Mouse (Mus musculus) regulatory T cell (primary cell): ENCODE results near the gene Rfx7.
"Not testable (repeated sequence)": the region's sequence is repeated elsewhere in the genome, so short reads cannot be mapped to it uniquely, and the experiment has no call there.

ENCODE experiments used
- in situ Hi-C: fragments of 300-600 bp; cut with MboI, MseI; formaldehyde crosslinking; loops from one replicate; pipeline ENCODE4 v1.15.1; 2025; ENCODE audit warnings: high pct_unique_total_duplicates

Gene Rfx7

GRCm38 (mm10) chr9:72543590-72543989 is 11.6 kb downstream of the Rfx7 start:
- in situ Hi-C loops = no loop called here

GRCm38 (mm10) chr9:72558780-72559179 is 26.7 kb downstream of the Rfx7 start:
- in situ Hi-C loops = no loop called here

- in situ Hi-C loops = no loop called here
These were observed 28.3 kb downstream of the Rfx7 start for GRCm38 (mm10) chr9:72560316-72560715.

- in situ Hi-C loops = no loop called here
These were observed 31.2 kb downstream of the Rfx7 start for GRCm38 (mm10) chr9:72563277-72563676.

GRCm38 (mm10) chr9:72567116-72567515 is 35.1 kb downstream of the Rfx7 start:
- in situ Hi-C loops = no loop called here

- in situ Hi-C loops = no loop called here
These were observed 48.2 kb downstream of the Rfx7 start for GRCm38 (mm10) chr9:72580216-72580615.

GRCm38 (mm10) chr9:72590861-72591260 is 58.8 kb downstream of the Rfx7 start:
- in situ Hi-C loops = no loop called here

GRCm38 (mm10) chr9:72592016-72592415 is 60.0 kb downstream of the Rfx7 start:
- in situ Hi-C loops = no loop called here

GRCm38 (mm10) chr9:72594656-72595055 is 62.6 kb downstream of the Rfx7 start:
- in situ Hi-C loops = not testable (repeated sequence)

GRCm38 (mm10) chr9:72600142-72600541 is 68.1 kb downstream of the Rfx7 start:
- in situ Hi-C loops = no loop called here

GRCm38 (mm10) chr9:72609771-72610170 is 77.7 kb downstream of the Rfx7 start:
- in situ Hi-C loops = no loop called here

GRCm38 (mm10) chr9:72613884-72614283 is 81.8 kb downstream of the Rfx7 start:
- in situ Hi-C loops = no loop called here

GRCm38 (mm10) chr9:72614786-72615480 is 82.9 kb downstream of the Rfx7 start:
- in situ Hi-C loops = no loop called here

- in situ Hi-C loops = no loop called here
These were observed 86.0 kb downstream of the Rfx7 start for GRCm38 (mm10) chr9:72618037-72618436.

GRCm38 (mm10) chr9:72623605-72624004 is 91.6 kb downstream of the Rfx7 start:
- in situ Hi-C loops = no loop called here

GRCm38 (mm10) chr9:72627598-72627997 is 95.6 kb downstream of the Rfx7 start:
- in situ Hi-C loops = no loop called here

- in situ Hi-C loops = no loop called here
These were observed 96.6 kb downstream of the Rfx7 start for GRCm38 (mm10) chr9:72628591-72628990.

GRCm38 (mm10) chr9:72632198-72632597 is 100.2 kb downstream of the Rfx7 start:
- in situ Hi-C loops = loop anchor here (5.0 kb wide), 1 partner anchor 40 kb away; no protein-coding TSS in a partner anchor

- in situ Hi-C loops = no loop called here
These were observed 103.1 kb downstream of the Rfx7 start for GRCm38 (mm10) chr9:72635134-72635533.

GRCm38 (mm10) chr9:72636547-72636946 is 104.5 kb downstream of the Rfx7 start:
- in situ Hi-C loops = no loop called here

- in situ Hi-C loops = no loop called here
These were observed 105.2 kb downstream of the Rfx7 start for GRCm38 (mm10) chr9:72637243-72637642.

GRCm38 (mm10) chr9:72638951-72639842 is 107.2 kb downstream of the Rfx7 start:
- in situ Hi-C loops = no loop called here
